Mouse (Mus musculus) hindbrain, embryonic 15.5 days (tissue): ENCODE results near the gene Wdr20. TPM values are rescaled to one million over a fixed set of nuclear protein-coding genes. Genes with fewer than 3 reads are reported as not detected.
"Not testable (repeated sequence)": the region's sequence is repeated elsewhere in the genome, so short reads cannot be mapped to it uniquely, and the experiment has no call there.

Experiments used
- ATAC-seq: fragments of 200-750 bp; cut with Nextera tagmentation; 2 replicates; pipeline ENCODE4 v1.8.0; 2017; ENCODE audit warnings: low read depth, moderate number of reproducible peaks, moderate TSS enrichment; ENCODE audit not compliant: low FRiP score
- H3K27ac ChIP-seq: fragments of 300-500 bp; sonication (generic); replicated peaks from 2 replicates; pipeline ENCODE4 v1.5.1; 2015; ENCODE audit warnings: mild to moderate bottlenecking, inconsistent platforms
- H3K27me3 ChIP-seq: fragments of 300-500 bp; sonication (generic); 2 replicates; pipeline ENCODE4 v1.6.1; 2015; ENCODE audit warnings: control low read depth, inconsistent platforms
- H3K36me3 ChIP-seq: fragments of 300-500 bp; sonication (generic); 2 replicates; pipeline ENCODE4 v1.6.1; 2015; ENCODE audit warnings: control low read depth, inconsistent platforms
- H3K4me1 ChIP-seq: fragments of 300-500 bp; sonication (generic); replicated peaks from 2 replicates; pipeline ENCODE4 v1.6.1; 2015; ENCODE audit warnings: control low read depth, inconsistent platforms
- H3K4me2 ChIP-seq: fragments of 300-500 bp; sonication (generic); 2 replicates; pipeline ENCODE4 v1.6.1; 2015; ENCODE audit warnings: moderate library complexity, mild to moderate bottlenecking, inconsistent platforms
- H3K4me3 ChIP-seq: fragments of 300-500 bp; sonication (generic); 2 replicates; pipeline ENCODE4 v1.5.1; 2015; ENCODE audit warnings: mild to moderate bottlenecking, inconsistent platforms
- H3K9ac ChIP-seq: fragments of 300-500 bp; sonication (generic); 2 replicates; pipeline ENCODE4 v1.6.1; 2015; ENCODE audit warnings: inconsistent platforms
- H3K9me3 ChIP-seq: fragments of 300-500 bp; sonication (generic); 2 replicates; pipeline ENCODE4 v1.6.1; 2016; ENCODE audit warnings: control low read depth, inconsistent platforms
- WGBS: fragments of 180-500 bp; shearing (Covaris S2); methylation state at CpG from one replicate; pipeline ENCODE4 v1.1.7; 2015; 5-methylcytosine and 5-hydroxymethylcytosine counted together
- polyA plus RNA-seq: library from polyadenylated mRNA; unstranded; fragments of >200 nt; fragmentation: Nextera tagmentation; extraction: Ambion mirVana; gene quantifications from 2 replicates; pipeline ENCODE4 v1.2.1, GENCODE M21; 2015

Wdr20 gene
- polyA plus RNA-seq, 1 experiment from 2014 or later = 24.4 TPM

DNA sequence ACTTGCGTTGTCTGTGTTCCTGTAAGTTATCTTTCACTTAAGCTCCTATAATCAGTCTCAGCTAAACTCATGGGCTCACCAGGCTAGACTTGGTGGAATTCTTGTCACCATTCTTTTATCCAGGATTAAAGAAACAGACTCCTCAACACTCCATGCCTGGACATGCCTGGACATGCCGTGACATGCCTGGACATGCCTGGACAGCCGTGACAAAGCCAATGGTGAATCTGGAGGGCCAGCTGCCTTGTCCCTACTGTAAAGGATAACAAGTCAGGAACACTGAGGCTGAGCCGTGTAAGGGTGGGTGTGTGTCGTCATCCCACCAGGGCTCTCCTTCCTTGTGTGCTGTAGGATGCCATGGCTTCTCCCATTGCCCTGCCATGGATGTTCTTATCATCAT is 12.7 kb upstream of the Wdr20 start:
- WGBS = 94% methylated on average over 5 of the region's 5 CpGs
- no peak overlapping the region for H3K27ac ChIP-seq
- no peak overlapping the region for H3K9ac ChIP-seq
- no peak overlapping the region for H3K4me3 ChIP-seq
- H3K36me3 ChIP-seq = no peaks in the 10 kb centered on the region
- ATAC-seq = no peak
- H3K9me3 ChIP-seq = no peaks in the 10 kb centered on the region
- no peaks in the 10 kb centered on the region for H3K4me1 ChIP-seq
- 0 out of 2 replicates have a peak, but pooled peaks cover 3% of the 10 kb centered on the region for H3K27me3 ChIP-seq
- H3K4me2 ChIP-seq = no peak overlapping the region

GRCm38 (mm10) chr12:110725489-110725888 is 12.3 kb upstream of the Wdr20 start:
- WGBS = 91% methylated on average over 5 of the region's 5 CpGs
- no peak for ATAC-seq

DNA sequence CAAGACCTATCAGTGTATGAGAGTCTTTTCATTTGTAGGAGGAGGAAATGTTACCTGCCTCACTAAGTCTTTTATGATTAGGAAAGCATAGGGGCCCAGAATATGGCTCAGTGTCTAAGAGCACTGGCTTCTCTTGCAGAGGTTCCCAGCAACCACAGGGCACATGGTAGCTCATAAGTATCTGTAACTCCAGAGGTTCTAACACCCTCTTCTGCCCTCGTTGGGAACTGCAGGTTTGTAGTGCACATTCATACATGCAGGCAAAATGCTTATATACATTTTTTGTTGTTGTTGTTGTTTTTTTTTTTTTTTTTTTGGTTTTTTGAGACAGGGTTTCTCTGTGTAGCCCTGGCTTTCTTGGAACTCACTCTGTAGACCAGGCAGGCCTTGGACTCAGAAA is 11.3 kb upstream of the Wdr20 start:
- H3K4me3 ChIP-seq = no peak overlapping the region
- WGBS = 54% methylated on average over 1 of the region's 1 CpGs
- H3K9me3 ChIP-seq = no peaks in the 10 kb centered on the region
- H3K27me3 ChIP-seq = no peaks in the 10 kb centered on the region
- no peaks in the 10 kb centered on the region for H3K36me3 ChIP-seq
- no peak overlapping the region for H3K27ac ChIP-seq
- no peak overlapping the region for H3K4me2 ChIP-seq
- H3K9ac ChIP-seq = no peak overlapping the region
- no peaks in the 10 kb centered on the region for H3K4me1 ChIP-seq
- no peak for ATAC-seq

More at GRCm38 (mm10) chr12:110725489-110725888, 12.3 kb upstream of the Wdr20 start:
- H3K27ac ChIP-seq = no peak overlapping the region
- H3K27me3 ChIP-seq = no peaks in the 10 kb centered on the region
- no peak overlapping the region for H3K4me2 ChIP-seq
- H3K9ac ChIP-seq = no peak overlapping the region
- H3K9me3 ChIP-seq = no peaks in the 10 kb centered on the region
- no peaks in the 10 kb centered on the region for H3K36me3 ChIP-seq
- no peak overlapping the region for H3K4me3 ChIP-seq
- no peaks in the 10 kb centered on the region for H3K4me1 ChIP-seq

- H3K4me3 ChIP-seq, H3K36me3 ChIP-seq, H3K27me3 ChIP-seq, ATAC-seq, H3K9me3 ChIP-seq, H3K4me2 ChIP-seq, H3K27ac ChIP-seq, H3K9ac ChIP-seq, H3K4me1 ChIP-seq: not testable (repeated sequence)
- 96% methylated on average over 3 of the region's 3 CpGs for WGBS
These were observed 4.5 kb upstream of the Wdr20 start for GRCm38 (mm10) chr12:110733254-110733653.

GRCm38 (mm10) chr12:110736641-110737040 is 1.1 kb upstream of the Wdr20 start:
- H3K9ac ChIP-seq = no peak overlapping the region
- peak overlapping the region; percentile 62 for H3K4me3 ChIP-seq
- 16% methylated on average over 4 of the region's 4 CpGs for WGBS
- no peak overlapping the region for H3K27ac ChIP-seq
- no peaks in the 10 kb centered on the region for H3K27me3 ChIP-seq
- peaks cover 26% of the 10 kb centered on the region for H3K4me1 ChIP-seq
- peak overlapping the region; percentile 66 for H3K4me2 ChIP-seq
- no peaks in the 10 kb centered on the region for H3K36me3 ChIP-seq
- no peaks in the 10 kb centered on the region for H3K9me3 ChIP-seq
- no peak for ATAC-seq

DNA sequence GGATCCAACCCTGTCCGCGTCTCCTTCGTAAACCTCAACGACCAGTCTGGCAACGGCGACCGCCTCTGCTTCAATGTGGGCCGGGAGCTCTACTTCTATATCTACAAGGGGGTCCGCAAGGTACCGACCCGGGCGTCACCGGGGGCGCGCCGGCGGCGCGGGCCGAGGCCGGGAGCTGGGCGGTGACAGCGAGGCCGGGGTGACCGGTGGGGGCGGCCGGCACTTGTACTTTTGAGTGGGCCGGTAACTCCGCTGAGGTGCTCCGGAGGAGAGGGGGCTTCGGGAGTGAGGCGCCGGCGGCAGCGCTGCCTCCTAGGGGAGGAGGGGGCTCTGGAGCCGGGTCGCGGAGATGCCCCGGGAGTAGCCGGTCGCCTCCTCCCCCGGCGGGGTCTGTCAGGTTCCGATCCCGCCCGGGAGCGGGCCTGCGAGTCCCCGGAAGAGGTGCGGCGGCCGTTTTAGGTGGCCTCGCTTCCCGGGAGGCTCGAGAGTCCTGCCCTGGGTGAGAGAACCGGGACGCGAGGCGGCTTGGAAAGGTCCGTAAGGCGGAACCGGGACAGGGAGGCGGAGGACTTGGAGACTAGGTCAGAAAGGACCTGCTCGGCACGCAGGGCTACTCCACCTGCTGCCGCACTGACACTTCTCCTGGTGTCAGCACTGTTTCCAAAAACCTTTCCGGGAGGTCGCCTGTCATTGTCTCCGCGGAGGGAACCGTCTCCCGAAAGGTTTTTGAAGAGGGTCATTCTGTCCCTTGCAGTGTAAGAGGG is 596 bp downstream of the Wdr20 start:
- H3K27ac ChIP-seq = peak overlapping the region; percentile 89
- peaks cover 26% of the 10 kb centered on the region for H3K4me1 ChIP-seq
- H3K36me3 ChIP-seq = no peaks in the 10 kb centered on the region
- H3K27me3 ChIP-seq = no peaks in the 10 kb centered on the region
- WGBS = under 1% methylated on average over 65 of the region's 72 CpGs
- no peaks in the 10 kb centered on the region for H3K9me3 ChIP-seq
- peak overlapping the region; percentile 62 for H3K4me3 ChIP-seq
- ATAC-seq = peak; percentile 82
- H3K9ac ChIP-seq = peak overlapping the region; percentile 68
- H3K4me2 ChIP-seq = peak overlapping the region; percentile 79

DNA sequence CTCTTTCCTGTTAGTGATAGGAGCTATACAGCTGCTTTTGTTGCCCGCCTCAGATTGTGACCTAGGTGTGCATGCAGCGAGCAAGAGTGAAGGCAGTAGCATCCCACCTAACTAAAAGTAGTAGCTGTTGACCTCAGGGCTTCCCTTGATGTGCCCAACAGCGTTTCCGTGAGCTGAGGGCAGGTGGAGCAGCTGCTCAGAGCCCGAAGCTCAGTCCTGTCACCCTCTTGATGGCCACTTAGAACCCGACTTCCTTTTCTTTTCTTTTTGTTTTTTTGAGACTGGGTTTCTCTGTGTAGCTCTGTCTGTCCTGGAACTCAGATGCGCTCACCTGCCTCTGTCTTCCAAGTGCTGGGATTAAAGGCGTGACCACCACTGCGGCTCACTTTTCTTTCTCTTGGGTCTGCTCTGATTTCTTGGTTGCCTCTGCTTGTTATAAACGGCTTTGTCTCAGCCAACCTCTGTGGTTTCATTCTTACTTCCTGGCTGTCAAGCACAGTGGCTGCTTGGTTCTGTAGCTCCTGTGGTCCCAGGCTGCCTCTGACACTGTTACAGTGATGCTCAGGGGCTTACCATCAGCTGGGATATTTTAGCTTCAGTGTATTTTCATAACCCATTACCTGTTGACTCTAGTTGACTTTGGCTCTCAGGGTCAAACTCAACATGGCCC is 13.2 kb downstream of the Wdr20 start:
- Histone ChIP-seq H3K27me3 (no peaks in the 10 kb centered on the region), H3K9me3 (no peaks in the 10 kb centered on the region), H3K4me2 (no peak overlapping the region), H3K9ac (no peak overlapping the region), H3K27ac (no peak overlapping the region), H3K36me3 (peaks cover 4% of the 10 kb centered on the region; the same call in 1 of the 2 replicates), H3K4me3 (no peak overlapping the region), H3K4me1 (no peaks in the 10 kb centered on the region)
- WGBS = 83% methylated on average over 10 of the region's 10 CpGs
- ATAC-seq = no peak

DNA sequence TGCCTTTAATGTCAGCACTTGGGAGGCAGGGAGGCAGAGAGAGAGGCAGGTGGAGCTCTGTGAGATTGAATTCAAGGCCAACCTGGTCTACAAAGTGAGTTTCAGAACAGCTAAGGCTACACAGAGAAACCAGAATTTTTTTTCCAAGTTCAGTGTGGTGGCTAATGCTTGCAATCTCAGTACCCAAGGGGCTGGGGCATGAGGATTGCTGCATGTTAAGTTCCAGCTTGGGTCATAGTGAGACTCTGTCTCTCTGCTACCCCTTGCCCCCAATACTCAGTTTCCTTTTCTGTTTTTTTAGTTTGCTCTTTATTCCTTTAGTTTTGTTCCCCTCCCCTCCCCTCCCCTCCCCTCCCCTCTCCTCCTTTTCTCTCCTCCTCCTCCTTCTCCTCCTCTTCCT is 15.0 kb downstream of the Wdr20 start:
- Histone ChIP-seq H3K36me3 (peaks cover 4% of the 10 kb centered on the region; the same call in 1 of the 2 replicates), H3K9ac (no peak overlapping the region), H3K4me3 (no peak overlapping the region), H3K27ac (no peak overlapping the region), H3K9me3 (no peaks in the 10 kb centered on the region), H3K4me1 (no peaks in the 10 kb centered on the region), H3K4me2 (no peak overlapping the region), H3K27me3 (no peaks in the 10 kb centered on the region)
- ATAC-seq = no peak

DNA sequence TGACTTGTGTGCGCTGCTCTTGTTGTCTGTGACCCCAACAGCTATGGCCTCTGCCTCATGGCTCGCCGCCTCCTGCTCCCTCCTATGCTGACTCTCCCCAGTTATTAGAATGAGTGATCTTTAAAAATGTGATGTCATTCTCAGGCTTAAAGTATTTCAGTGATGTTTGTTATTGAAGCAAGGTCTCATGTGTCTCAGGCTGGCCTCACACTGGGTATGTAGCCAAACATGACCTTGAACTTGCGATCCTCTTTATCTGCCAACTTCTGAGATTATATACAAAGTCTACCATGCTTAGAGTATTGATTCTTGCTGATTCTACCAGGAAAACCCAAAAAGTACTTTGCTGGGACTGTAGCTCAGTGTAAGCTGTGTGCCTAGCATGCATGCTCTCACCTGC is 16.2 kb downstream of the Wdr20 start:
- H3K9ac ChIP-seq = no peak overlapping the region
- no peak overlapping the region for H3K4me3 ChIP-seq
- H3K4me1 ChIP-seq = no peaks in the 10 kb centered on the region
- 96% methylated on average over 4 of the region's 4 CpGs for WGBS
- H3K36me3 ChIP-seq = peaks cover 4% of the 10 kb centered on the region; the same call in 1 of the 2 replicates
- H3K4me2 ChIP-seq = no peak overlapping the region
- no peaks in the 10 kb centered on the region for H3K9me3 ChIP-seq
- H3K27ac ChIP-seq = no peak overlapping the region
- no peak for ATAC-seq
- no peaks in the 10 kb centered on the region for H3K27me3 ChIP-seq

GRCm38 (mm10) chr12:110757161-110757560 is 19.4 kb downstream of the Wdr20 start:
- H3K27ac ChIP-seq = no peak overlapping the region
- WGBS = 92% methylated on average over 3 of the region's 3 CpGs
- H3K27me3 ChIP-seq = no peaks in the 10 kb centered on the region
- no peaks in the 10 kb centered on the region for H3K9me3 ChIP-seq
- H3K36me3 ChIP-seq = peaks cover 4% of the 10 kb centered on the region; the same call in 1 of the 2 replicates
- H3K4me2 ChIP-seq = no peak overlapping the region
- no peak for ATAC-seq
- H3K4me1 ChIP-seq = peaks cover 7% of the 10 kb centered on the region; the same call in 1 of the 2 replicates
- H3K4me3 ChIP-seq = no peak overlapping the region
- H3K9ac ChIP-seq = no peak overlapping the region

DNA sequence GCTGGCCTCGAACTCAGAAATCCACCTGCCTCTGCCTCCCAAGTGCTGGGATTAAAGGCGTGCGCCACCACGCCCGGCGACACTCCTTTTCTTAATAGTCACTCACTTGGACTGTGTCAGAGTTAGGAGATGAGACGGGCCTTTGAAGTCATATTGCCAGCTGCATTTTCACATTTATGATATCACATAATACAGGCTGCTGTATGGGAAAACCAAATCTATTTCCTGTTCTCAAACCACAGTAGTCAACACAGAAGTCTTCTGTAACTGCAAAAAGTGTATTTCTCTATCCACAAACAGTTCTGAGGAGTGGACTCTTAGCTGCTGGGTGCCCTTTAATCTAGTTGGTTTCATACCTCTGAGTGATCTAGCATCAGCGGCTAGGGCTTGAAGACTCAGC is 21.2 kb downstream of the Wdr20 start:
- Histone ChIP-seq H3K27ac (no peak overlapping the region), H3K27me3 (no peaks in the 10 kb centered on the region), H3K4me1 (peaks cover 7% of the 10 kb centered on the region), H3K9ac (no peak overlapping the region), H3K4me2 (no peak overlapping the region), H3K4me3 (no peak overlapping the region), H3K9me3 (no peaks in the 10 kb centered on the region), H3K36me3 (0 out of 2 replicates have a peak, but pooled peaks cover 4% of the 10 kb centered on the region)
- WGBS = 93% methylated on average over 8 of the region's 8 CpGs
- no peak for ATAC-seq

DNA sequence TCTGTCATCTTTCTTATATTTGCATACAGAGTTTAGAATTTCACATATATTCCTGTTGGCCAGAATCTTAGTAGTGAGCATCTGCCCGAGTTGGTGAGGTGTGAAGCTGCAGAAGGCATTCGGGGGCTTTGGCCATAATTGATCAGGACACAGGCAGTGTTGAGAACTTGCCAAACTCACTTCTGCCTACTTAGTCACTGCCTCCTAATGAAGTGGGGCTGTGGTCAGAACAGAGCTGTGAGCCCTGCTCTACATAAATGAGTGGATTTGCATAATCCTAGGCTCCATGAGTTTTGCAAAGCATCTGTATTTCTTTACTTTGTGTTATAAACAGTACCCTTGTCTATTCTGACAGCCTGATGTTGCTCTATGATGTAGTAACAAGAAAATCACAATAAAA is 24.6 kb downstream of the Wdr20 start:
- no peak for ATAC-seq
- 78% methylated on average over 2 of the region's 2 CpGs for WGBS

More for the DNA sequence above, 24.6 kb downstream of the Wdr20 start:
- Histone ChIP-seq H3K27ac (no peak overlapping the region), H3K27me3 (no peaks in the 10 kb centered on the region), H3K9ac (no peak overlapping the region), H3K9me3 (no peaks in the 10 kb centered on the region), H3K4me2 (no peak overlapping the region), H3K4me1 (peaks cover 7% of the 10 kb centered on the region), H3K36me3 (no peaks in the 10 kb centered on the region), H3K4me3 (no peak overlapping the region)
